Mouse (Mus musculus) heart, adult 2 months (tissue): ENCODE measurements at regions not wholly inside any gene's neighbourhood (a gene's known extent, or its start where the extent isn't known, plus 50 kb on each side); places are given as distances from the start of the nearest gene placed in this dataset.

Experiments used
- CTCF ChIP-seq: fragments of 200-600 bp; IDR thresholded peaks from 2 replicates; pipeline ENCODE4 v1.8.1; 2022; ENCODE audit warnings: antibody characterized with exemption, mild to moderate bottlenecking, moderate library complexity
- EP300 ChIP-seq: fragments of 200-500 bp; IDR thresholded peaks from 2 replicates; pipeline ENCODE4 v1.6.1; 2011; ENCODE audit warnings: low read depth, low read length, control low read depth; ENCODE audit not compliant: insufficient read depth
- POLR2A ChIP-seq: fragments of 200-500 bp; IDR thresholded peaks from 2 replicates; pipeline ENCODE4 v1.6.1; 2011; ENCODE audit warnings: mild to moderate bottlenecking, low read depth, low read length, control low read depth; ENCODE audit not compliant: insufficient read depth

GRCm38 (mm10) chr9:122455301-122455700 lies 103.9 kb downstream of the Abhd5 start:
- no peak for TF ChIP-seq EP300
- no peak for TF ChIP-seq POLR2A
- no peak for TF ChIP-seq CTCF
